Mouse (Mus musculus): ENCODE results near the gene Scaper. TPM values are rescaled to one million over a fixed set of nuclear protein-coding genes. Genes with fewer than 3 reads are reported as not detected.

Scaper gene
- polyA plus RNA-seq, 1 experiment = 6.5 TPM

- peaks cover 6% of the 10 kb centered on the region; the same call in 1 of the 2 replicates for H3K4me1 ChIP-seq (replicated peaks; ENCODE audit: control insufficient read depth, insufficient read depth, low read length)
- H3K4me3 ChIP-seq (ENCODE audit: control insufficient read depth, insufficient read depth, low read length) = no peak overlapping the region
- H3K27me3 ChIP-seq (ENCODE audit: control insufficient read depth, insufficient read depth, low read length) = peaks cover 25% of the 10 kb centered on the region
- WGBS = 27% methylated on average over 16 of the region's 16 CpGs
- no peak overlapping the region for H3K27ac ChIP-seq (ENCODE audit: control insufficient read depth, insufficient read depth, low read length)
- DNase-seq = no peak
- H3K36me3 ChIP-seq (ENCODE audit: control insufficient read depth, insufficient read depth, low read length) = no peaks in the 10 kb centered on the region
- TF ChIP-seq CTCF (IDR thresholded peaks at IDR 0.05; ENCODE audit: borderline replicate concordance, control insufficient read depth, extremely low read depth, insufficient read depth, low read length, poor library complexity) = no peak
- TF ChIP-seq POLR2A (IDR thresholded peaks at IDR 0.05; ENCODE audit: control insufficient read depth, extremely low read depth, insufficient read depth, low read length, poor library complexity) = no peak
Observed at GRCm38 (mm10) chr9:55549302-55549890, 388.5 kb downstream of the Scaper start.

GRCm38 (mm10) chr9:55548871-55549270 is 389.0 kb downstream of the Scaper start:
- H3K27ac ChIP-seq (ENCODE audit: control insufficient read depth, insufficient read depth, low read length) = no peak overlapping the region
- WGBS = 42% methylated on average over 3 of the region's 3 CpGs
- DNase-seq = no peak
- no peaks in the 10 kb centered on the region for H3K36me3 ChIP-seq (ENCODE audit: control insufficient read depth, insufficient read depth, low read length)
- H3K27me3 ChIP-seq (ENCODE audit: control insufficient read depth, insufficient read depth, low read length) = peaks cover 26% of the 10 kb centered on the region
- peaks cover 6% of the 10 kb centered on the region; the same call in 1 of the 2 replicates for H3K4me1 ChIP-seq (replicated peaks; ENCODE audit: control insufficient read depth, insufficient read depth, low read length)
- no peak for TF ChIP-seq POLR2A (IDR thresholded peaks at IDR 0.05; ENCODE audit: control insufficient read depth, extremely low read depth, insufficient read depth, low read length, poor library complexity)
- no peak for TF ChIP-seq CTCF (IDR thresholded peaks at IDR 0.05; ENCODE audit: borderline replicate concordance, control insufficient read depth, extremely low read depth, insufficient read depth, low read length, poor library complexity)
- H3K4me3 ChIP-seq (ENCODE audit: control insufficient read depth, insufficient read depth, low read length) = no peak overlapping the region

- Histone ChIP-seq H3K27me3 (ENCODE audit: control insufficient read depth, insufficient read depth, low read length) (peaks cover 48% of the 10 kb centered on the region), H3K4me1 (replicated peaks; ENCODE audit: control insufficient read depth, insufficient read depth, low read length) (peaks cover 19% of the 10 kb centered on the region), H3K36me3 (ENCODE audit: control insufficient read depth, insufficient read depth, low read length) (no peaks in the 10 kb centered on the region), H3K4me3 (ENCODE audit: control insufficient read depth, insufficient read depth, low read length) (peak overlapping the region; percentile 5; the same call in 1 of the 2 replicates), H3K27ac (ENCODE audit: control insufficient read depth, insufficient read depth, low read length) (no peak overlapping the region)
- TF ChIP-seq CTCF (IDR thresholded peaks at IDR 0.05; ENCODE audit: borderline replicate concordance, control insufficient read depth, extremely low read depth, insufficient read depth, low read length, poor library complexity) = no peak
- no peak for TF ChIP-seq POLR2A (IDR thresholded peaks at IDR 0.05; ENCODE audit: control insufficient read depth, extremely low read depth, insufficient read depth, low read length, poor library complexity)
- peak; percentile 31 for DNase-seq
- 8% methylated on average over 63 of the region's 63 CpGs for WGBS
Observed at GRCm38 (mm10) chr9:55546176-55547010, 391.5 kb downstream of the Scaper start.

GRCm38 (mm10) chr9:55545556-55546175 is 392.3 kb downstream of the Scaper start:
- 15% methylated on average over 41 of the region's 41 CpGs for WGBS
- Histone ChIP-seq H3K4me3 (ENCODE audit: control insufficient read depth, insufficient read depth, low read length) (no peak overlapping the region), H3K4me1 (replicated peaks; ENCODE audit: control insufficient read depth, insufficient read depth, low read length) (peaks cover 21% of the 10 kb centered on the region), H3K36me3 (ENCODE audit: control insufficient read depth, insufficient read depth, low read length) (no peaks in the 10 kb centered on the region), H3K27ac (ENCODE audit: control insufficient read depth, insufficient read depth, low read length) (no peak overlapping the region), H3K27me3 (ENCODE audit: control insufficient read depth, insufficient read depth, low read length) (peaks cover 49% of the 10 kb centered on the region)
- no peak for DNase-seq
- TF ChIP-seq POLR2A (IDR thresholded peaks at IDR 0.05; ENCODE audit: control insufficient read depth, extremely low read depth, insufficient read depth, low read length, poor library complexity) = no peak

- no peaks in the 10 kb centered on the region for H3K36me3 ChIP-seq (ENCODE audit: control insufficient read depth, insufficient read depth, low read length)
- WGBS = 8% methylated on average over 30 of the region's 30 CpGs
- TF ChIP-seq CTCF (IDR thresholded peaks at IDR 0.05; ENCODE audit: borderline replicate concordance, control insufficient read depth, extremely low read depth, insufficient read depth, low read length, poor library complexity) (no peak), POLR2A (IDR thresholded peaks at IDR 0.05; ENCODE audit: control insufficient read depth, extremely low read depth, insufficient read depth, low read length, poor library complexity) (no peak)
- peaks cover 54% of the 10 kb centered on the region for H3K27me3 ChIP-seq (ENCODE audit: control insufficient read depth, insufficient read depth, low read length)
- DNase-seq = no peak
- H3K27ac ChIP-seq (ENCODE audit: control insufficient read depth, insufficient read depth, low read length) = no peak overlapping the region
- H3K4me3 ChIP-seq (ENCODE audit: control insufficient read depth, insufficient read depth, low read length) = no peak overlapping the region
- H3K4me1 ChIP-seq (replicated peaks; ENCODE audit: control insufficient read depth, insufficient read depth, low read length) = peaks cover 21% of the 10 kb centered on the region
Observed at GRCm38 (mm10) chr9:55544861-55545555, 392.9 kb downstream of the Scaper start.

All from thymus, adult 2 months (tissue).